Mouse (Mus musculus) thymus, postnatal 10 days (tissue): ENCODE data around the gene Isca1.
"Not testable (repeated sequence)": the region's sequence is repeated elsewhere in the genome, so short reads cannot be mapped to it uniquely, and the experiment has no call there.

Experiments used
- DNase-seq, 2 experiments: peaks; one replicate each; pipeline ENCODE4 v3.0.0; 2021; ENCODE audit warnings: low spot score in 2 of 2

Isca1 gene

DNA sequence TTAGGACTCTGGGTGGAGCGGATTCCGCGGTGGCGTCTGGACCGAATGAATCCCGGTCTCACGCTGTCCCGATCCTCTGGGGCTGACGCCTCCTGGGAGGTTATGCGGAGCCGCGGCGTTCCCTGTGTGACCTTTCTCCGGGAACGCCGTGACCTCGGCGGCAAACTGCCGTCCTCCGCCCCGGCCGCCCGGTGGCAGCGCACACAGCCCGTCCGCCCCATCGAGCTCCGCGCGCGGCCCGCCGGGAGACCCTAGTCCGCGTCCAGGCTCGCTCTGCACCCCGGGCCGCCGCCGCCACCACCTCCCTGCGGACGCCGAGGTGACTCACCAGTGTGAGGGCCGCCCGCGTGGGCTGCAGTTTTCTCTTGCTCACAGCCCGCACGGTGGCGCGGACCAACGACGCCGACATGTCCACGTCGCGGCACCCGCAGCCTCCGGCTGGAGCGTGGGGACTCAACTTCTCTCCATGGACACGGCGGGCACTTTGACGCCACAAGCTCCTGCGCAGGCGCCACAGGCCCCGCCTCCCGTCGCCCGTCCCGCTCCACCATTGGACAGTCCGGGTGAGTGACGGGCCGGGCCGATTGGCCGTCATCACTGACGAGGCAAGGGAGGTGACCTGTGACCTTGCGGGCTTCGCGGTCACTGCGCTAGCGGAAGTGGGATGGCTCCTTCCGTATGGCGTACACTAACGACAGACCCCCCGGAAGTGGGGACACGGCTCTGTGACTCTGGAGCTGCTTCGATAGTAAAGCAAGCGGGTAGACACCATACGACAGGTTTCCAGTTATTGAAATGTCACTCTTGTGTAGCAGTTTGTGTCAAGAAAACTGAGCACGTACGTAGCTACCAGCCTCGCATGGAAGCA, at the start of gene Isca1:
TSS of gene Isca1 (minus strand) at position 515 of the 868 bp plus-strand sequence.
- peak; percentile 98 for DNase-seq

DNA sequence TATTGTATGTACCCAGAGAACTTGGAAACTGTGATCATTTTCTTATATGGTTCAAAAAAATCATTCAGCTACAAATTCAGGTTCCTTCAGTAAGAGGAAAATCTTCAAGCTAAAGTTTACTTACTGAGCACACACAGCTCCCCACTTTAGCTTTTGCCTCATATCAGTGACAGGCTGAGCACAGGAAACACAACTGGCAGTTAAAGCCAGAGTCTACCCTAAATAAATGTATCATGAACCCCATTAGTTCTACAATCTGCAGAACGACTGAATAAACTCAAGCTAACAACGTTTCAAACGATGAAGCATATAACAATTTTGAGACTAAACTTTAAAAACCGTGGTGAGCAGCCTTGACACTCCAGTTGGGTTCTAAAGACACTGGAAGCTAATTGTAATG, 47.7 kb upstream of the Isca1 start:
- no peak for DNase-seq

DNA sequence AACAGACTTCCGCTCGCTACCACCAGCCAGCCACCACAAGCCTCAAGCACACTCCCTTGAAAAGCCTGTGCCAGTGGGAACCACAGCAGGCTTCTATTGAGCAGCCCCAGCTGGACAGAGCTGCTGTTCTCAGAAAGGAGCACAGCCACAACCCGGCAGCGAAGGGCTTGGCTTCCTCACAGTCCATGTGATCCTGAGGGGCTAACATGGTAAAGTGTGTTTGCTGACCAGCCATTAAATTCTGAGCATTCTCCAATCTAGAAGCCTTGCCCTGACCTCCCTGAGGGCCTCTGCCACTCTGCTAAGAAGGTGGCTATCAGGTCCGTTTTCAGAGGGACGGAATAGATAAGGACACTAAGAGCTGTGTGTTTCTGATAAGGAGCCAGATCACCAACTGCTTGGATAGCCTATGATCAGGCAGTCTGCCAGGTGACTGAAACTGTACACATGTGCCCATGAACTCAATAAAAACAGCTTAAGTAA, 44.5 kb upstream of the Isca1 start:
- no peak for DNase-seq

DNA sequence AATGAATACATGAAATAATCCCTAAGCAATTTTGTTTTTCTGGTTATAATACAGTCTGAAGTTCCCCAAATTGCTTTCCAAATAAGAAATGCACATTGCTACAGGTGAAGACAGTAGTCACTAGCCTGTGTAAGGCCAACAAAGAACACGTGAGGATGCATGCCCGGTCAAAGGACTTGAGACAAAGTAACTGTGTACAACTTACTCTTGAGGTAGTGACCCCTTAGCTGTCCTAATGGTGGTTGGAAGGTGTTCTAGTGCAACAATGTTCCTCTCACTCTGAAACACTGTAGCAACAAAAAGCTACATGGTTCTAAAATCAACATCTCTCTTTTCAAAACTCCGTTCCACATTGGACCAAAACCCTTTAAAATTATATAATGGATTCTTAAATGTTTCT, 42.0 kb upstream of the Isca1 start:
- no peak for DNase-seq

DNA sequence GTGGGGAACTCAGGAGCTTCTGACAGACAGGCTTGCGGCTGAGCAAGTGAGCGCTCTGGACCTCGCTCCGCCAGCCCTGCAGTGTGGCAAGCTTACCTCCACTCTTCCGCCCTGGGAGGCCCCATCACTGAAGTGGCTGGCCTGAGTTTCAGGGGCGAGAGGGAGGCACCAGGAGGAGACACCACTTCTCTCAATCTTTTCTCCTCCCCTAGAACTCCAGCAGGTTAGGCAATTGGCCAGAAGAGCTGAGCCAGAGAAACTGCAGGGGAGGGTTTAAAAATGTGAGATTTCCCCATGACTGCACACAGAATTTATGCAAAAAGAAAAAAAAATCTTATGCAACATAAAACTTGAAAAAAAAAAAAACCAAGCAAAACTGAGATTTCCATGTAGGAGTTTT, 31.4 kb upstream of the Isca1 start:
- no peak for DNase-seq

DNA sequence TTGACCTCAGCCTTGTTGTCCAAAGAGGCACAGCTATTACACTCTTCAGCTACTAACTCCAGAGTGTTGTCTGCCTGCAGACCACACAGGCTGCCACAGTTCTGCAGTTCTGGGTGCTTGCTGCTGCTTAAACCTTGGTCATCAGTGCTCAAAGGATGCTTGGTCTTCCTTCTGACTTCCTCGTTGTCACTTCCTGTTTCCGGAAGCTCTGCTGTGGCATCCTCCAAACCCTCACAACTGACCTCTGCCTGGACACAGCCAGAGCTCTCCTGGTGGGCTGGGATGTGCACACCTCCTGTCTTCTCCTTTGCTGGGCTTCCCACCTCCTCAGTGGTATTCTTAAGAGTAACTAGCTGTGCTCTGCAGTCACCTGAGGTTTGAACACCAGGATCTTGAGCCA, 30.5 kb upstream of the Isca1 start:
- DNase-seq = no peak

DNA sequence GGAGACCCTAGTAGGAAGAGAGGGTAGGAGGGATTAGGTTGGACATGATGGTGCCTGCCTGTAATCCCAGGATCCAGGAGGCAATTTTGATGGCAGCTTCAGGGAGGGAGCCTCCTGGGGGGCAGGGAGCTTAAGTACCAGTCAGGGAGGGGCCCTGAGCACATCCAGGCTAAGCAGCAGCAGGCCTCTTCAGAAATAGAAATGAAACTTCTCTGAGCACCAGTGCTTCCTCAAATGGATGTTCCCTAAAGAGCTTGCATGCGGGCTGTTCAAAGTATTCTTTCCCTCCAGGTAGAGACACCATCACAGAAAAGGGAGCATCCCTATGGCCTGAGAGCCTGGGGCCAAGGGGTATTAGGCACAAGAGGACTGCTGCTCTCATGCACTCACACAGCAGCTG, 28.7 kb upstream of the Isca1 start:
- no peak for DNase-seq

DNA sequence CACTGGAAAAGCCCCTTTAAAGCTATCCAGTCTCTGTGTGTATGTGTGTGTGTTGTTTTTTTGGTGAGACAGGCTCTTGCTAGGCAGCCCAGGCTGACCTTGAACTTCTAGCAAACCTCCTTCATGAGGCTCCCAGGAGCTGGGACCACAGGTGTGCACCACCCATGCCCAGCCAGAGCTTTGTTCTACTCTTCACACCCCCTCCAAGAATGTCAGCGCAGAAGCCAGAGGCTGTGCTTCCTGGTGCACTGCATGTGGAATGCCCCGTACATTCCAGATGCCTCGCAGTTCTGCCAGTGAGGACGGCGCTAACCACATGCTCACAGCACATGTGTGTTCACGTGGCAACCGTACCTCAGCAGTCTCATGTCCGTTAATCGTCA, 26.8 kb upstream of the Isca1 start:
- DNase-seq = no peak

DNA sequence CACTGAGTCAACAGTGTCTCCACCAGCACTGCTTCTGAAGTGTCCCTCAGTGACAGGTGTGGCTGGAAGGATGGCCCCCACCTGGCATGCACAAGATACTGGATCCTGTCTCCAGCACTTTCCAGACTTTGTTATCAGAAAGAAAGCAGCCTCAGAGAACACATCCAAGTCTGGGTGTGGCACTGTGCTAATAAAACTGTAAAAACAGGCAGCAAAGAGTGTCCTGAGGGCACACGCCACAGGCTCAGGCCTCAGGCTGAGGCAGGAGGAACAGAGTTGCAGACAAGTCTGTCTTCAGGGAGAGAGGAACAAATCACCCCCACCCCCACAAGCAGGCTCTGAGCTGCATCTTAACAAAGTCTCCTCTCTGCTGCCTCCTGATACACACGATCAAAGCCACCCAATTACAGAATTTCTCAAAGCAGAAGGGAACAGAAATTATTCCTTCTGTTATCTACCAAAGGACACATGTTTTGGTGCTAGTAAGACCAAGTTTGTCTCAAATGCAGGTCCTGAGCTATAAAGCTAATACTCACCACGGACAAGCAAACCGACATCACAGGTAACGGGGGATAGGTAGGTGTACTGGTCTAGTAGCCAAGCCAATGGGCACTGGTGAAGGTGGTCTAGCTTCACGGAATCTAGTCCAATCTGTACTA, 26.3 kb upstream of the Isca1 start:
- no peak for DNase-seq

DNA sequence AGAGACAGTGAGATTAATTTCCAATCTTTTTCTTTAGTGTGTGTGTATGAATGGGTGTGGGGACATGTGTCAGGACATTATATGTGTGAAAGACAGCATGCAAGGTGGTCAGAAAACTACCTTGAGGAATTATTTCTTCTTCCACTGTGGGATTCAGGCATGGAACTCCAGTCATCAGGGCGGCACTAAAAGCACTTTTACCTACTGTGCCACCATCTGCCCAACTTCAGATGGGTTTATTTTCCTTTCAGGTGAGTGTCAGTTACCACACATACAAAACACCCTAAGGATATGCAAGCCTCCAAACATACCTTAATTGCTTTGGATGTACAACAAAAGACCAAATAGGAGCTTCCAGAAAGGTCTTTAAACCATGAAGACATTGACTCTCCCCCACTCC, 25.2 kb upstream of the Isca1 start:
- no peak for DNase-seq

DNA sequence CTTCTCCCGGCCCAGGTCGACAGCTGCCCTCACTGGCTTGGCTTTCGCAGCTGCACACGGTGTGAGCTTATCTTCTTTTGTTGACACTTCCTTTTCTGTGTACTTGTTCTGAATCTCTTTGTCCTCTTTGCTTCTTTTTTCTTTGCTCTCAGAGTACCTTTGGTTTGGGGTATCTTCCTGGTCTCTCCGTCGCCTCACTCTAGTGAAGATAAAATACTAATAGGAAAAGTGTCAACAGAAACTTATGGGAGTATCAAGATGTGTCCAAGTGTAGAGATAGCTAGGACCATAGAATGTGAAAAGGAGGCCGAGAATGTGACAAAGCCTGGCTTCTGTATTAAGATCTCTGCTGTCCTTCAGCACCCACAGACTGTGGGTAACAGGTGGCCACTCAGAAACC, 12.5 kb upstream of the Isca1 start, which contains the start of gene Gm49354:
TSS of gene Gm49354 (minus strand) at position 101 of the 400 bp plus-strand sequence.
- DNase-seq = no peak

DNA sequence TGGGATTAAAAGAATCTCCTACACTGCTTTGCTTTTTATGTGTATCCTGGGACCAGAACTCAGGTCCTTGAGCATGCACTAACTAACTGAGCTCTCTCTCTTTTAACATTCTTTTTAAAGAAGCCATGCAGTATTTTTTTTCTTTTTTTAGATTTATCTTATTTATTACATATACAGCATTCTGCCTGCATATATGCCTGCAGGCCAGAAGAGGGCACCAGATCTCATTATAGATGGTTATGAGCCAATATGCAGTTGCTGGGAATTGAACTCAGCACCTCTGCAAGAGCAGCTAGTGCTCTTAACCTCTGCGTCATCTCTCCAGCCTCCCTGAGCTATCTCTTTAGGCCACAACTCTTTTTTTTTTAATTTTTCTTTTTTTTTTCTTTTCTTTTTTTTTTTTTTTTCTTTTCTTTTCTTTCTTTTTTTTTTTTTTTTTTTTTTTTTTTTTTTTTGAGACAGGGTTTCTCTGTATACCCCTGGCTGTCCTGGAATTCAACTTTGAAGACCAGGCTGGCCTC, 10.2 kb upstream of the Isca1 start:
- DNase-seq = not testable (repeated sequence)

DNA sequence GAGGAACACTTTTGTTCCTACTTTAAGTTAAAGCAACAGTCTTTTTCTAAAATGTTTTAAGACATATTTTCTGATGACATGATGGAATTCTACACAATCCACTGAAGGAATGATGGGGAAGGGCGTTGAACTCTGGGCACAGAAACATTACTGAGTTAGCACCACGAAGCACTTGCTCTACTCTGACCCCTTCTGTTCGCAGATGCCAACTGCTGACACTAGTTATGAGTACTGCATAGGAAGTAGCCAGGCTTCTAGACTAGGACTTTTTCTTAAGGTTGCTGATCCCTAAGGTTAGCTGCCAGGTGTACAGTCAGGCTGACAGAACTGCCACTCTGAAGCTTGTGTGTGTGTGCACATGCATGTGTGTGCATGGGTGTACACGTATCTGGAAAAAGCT, 9.6 kb upstream of the Isca1 start:
- no peak for DNase-seq

DNA sequence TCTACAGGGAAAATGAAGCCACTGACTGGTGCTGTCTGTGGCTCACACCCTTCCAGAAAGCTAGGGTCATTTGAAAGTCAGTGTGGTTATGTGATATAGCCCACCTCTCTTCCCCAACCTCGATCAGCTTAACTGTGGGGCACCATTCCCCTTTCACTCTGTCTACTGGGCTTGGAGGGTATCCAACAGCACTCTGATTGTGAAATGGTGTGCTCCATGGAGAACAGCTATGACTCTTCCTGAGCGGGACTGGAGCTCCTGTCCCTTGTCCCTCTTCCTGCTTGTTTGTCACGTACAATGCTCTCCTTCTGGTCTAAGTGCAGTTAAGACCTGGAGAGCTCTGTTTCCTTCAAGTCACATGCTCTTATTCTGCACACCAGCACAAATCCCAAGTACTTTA, 5.6 kb upstream of the Isca1 start:
- DNase-seq = no peak

DNA sequence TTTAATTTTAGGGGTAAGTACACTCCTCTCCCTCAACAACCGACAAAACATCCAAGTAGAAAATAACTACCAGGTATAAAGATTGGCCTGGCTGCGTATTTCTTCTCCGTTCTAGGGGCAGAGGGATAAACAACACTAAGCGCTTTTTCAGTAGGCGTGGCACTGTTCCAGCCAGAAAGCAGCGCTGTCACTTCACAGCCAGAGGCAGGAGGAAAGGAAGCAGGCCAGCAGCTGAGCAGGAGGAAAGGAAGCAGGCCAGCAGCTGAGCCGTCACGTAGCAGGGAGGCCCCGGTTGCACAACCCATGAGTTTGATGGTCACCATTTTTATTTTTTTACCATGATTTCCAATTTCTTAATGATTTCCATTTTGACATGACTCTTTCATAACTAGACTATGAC, 1.6 kb upstream of the Isca1 start:
- DNase-seq = peak; percentile 5 to 25

DNA sequence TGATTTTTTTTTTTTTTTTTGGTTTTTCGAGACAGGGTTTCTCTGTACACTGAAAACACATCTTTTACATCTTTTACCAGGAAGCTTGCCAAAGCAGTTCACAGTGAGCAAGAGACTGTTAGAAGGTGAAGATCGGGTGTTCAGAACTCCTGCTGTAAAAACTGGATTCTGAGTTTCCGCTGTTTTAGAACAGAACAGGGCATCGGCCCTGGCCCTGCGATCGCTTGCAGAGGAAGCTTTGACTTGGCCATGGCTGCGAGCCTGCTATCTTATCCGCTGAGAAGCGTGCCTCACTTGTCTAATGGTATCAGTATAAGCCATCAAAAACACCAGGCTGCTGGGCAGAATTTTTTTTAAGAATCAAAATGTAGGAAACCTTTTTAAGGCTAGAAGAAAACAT, 1.2 kb upstream of the Isca1 start:
- DNase-seq = no peak

DNA sequence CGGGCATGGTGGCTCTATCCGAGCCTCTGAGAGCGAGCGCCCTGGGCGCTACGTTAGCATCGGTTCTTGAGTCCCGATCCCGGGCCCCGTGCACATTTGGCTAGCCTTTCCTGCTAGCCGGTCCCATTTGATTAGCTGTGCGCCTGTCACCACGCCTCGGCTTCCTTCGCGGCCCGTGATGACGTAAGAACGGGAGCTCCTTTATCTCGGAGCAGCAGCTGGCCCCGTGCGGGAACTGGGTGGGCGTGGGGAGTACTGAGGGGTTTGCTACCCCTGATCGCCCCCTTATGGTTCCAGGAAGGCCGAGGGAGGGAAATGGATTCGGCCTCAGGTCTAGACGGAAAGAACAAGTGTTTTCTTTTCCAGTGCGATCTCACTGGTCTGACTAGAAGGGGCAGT, 553 bp upstream of the Isca1 start:
- DNase-seq = peak; percentile 82 to 88

DNA sequence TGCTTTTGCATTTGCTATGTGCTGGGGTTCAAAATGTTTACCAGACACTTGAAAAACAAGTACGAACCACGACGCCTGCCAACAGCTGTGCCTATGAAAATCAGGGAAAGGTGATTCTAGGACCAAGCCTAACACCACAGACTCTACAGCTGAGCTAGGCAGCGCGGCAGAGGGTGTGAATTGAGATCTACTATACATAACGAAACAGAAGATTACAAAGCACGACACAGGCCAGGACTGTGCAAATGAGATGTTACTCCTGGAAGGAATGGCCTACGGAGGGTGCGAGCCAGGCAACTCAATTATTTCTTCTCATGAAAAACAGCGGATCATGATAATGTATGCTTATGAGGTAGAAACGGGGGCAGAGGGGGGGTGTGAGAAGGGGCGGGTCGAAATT, 1.1 kb downstream of the Isca1 start:
- no peak for DNase-seq

DNA sequence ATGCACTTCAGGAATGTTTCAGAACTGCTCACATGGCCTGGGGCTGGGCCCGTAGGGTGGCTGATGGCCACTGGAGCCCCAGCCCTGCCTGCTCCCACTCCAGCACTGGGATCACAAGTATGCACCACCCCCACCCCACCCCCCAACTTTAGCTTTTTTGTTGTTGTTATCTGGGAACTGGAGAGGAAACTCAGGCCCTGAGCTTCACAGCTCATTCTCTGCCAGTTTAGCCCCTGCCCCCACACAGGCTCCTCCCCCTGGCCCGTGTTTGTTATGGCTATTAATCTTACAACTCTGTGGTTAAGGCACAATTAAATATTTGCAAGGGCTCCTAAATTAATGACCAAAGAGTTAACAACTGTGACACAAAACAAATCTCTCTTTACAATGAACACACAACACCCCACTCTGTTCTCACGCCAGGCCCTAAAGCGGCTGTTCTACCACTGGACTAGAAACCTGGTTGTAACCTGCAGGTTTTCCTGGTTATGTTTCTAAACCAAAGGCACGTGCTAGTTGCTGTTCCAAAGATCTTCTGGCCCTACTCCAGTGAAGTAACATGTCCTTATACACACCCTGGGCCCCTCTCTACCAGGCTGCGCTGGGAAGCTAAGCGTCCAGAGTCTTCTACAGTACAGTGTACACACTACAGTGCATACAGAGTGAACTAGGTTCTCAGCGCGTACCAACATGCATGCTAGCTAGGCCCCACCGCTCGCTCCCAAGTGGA, 2.7 kb downstream of the Isca1 start:
- DNase-seq = no peak

DNA sequence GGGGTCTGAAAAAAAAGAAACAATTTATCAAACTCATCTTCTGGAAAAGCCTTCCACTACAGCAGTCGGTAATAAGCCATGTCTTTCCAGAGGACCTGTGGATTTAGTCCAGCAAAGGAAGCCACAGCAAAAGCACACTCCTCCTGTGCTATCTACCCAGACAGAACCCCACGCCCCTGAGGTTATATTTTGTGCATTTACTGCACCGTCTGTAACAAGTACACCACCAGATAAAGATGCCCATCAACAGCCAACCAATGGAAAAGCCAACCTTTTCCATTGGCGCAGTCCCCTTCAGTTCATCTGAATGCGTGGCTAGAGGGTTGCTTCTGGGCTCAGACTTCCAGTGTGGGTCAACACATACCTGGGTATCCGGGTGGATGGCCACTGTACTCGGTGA, 6.8 kb downstream of the Isca1 start:
- DNase-seq = no peak

DNA sequence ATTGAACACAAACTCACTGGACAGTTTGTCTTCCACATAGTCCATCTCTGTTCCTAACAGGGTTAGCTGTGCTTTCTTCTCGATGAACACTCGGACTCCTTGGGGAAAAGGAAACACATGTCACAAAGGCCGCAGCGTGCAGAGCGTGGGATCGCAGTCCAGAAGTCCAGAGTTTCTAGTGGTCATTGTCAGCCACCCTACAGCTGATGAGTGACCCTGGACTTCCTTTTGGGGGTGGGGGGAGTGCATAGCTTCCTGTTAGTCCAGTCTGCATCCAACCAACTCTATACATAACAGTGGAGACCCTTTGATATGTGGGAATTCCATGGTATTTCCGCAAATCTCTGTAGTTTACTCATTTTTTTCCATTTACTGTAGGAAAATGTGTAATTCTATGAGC, 12.7 kb downstream of the Isca1 start:
- no peak for DNase-seq

DNA sequence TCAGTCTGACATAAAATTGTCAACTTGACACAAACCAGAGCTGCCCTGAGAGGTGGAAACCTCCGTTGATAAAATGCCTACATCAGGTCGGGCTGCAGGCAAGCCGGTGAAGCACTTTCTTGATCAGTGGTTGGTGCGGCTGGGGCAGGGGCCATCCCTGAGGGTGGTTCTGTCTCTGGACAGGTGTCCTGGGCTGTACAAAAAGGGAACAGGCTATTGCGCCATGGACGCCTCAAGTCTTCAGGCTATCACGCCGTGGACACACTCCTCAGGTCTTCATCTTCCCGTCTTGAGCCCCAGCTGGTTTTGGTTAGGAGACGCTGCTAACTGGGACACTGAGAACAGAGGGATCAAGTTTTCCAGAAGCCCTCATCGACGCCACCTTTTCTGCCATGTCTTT, 19.3 kb downstream of the Isca1 start:
- no peak for DNase-seq
